Mouse (Mus musculus) intestine, postnatal 0 days (tissue): ENCODE data around the gene Qtrt2. TPM values are rescaled to one million over a fixed set of nuclear protein-coding genes. Genes with fewer than 3 reads are reported as not detected.

Source experiments
- ATAC-seq: fragments of 200-750 bp; cut with Nextera tagmentation; 2 replicates; pipeline ENCODE4 v1.8.0; 2017; ENCODE audit warnings: mild to moderate bottlenecking, moderate TSS enrichment, moderate library complexity
- H3K27ac ChIP-seq: fragments of 300-500 bp; sonication (generic); 2 replicates; pipeline ENCODE4 v1.5.1; 2014; ENCODE audit warnings: mild to moderate bottlenecking, low read depth, low read length, moderate library complexity
- H3K27me3 ChIP-seq: fragments of 300-500 bp; sonication (generic); replicated peaks from 2 replicates; pipeline ENCODE4 v1.6.1; 2014; ENCODE audit warnings: low read length, mixed read lengths; ENCODE audit not compliant: control insufficient read depth, insufficient read depth
- H3K36me3 ChIP-seq: fragments of 300-500 bp; sonication (generic); 2 replicates; pipeline ENCODE4 v1.6.1; 2014; ENCODE audit warnings: mild to moderate bottlenecking, moderate library complexity; ENCODE audit not compliant: control insufficient read depth, insufficient read depth
- H3K4me1 ChIP-seq: fragments of 300-500 bp; sonication (generic); replicated peaks from 2 replicates; pipeline ENCODE4 v1.6.1; 2014; ENCODE audit warnings: antibody characterized with exemption, low read length, mixed read lengths; ENCODE audit not compliant: control insufficient read depth, insufficient read depth
- H3K4me2 ChIP-seq: fragments of 300-500 bp; sonication (generic); replicated peaks from 2 replicates; pipeline ENCODE4 v1.6.1; 2014; ENCODE audit warnings: low read depth, mild to moderate bottlenecking, moderate library complexity
- H3K4me3 ChIP-seq: fragments of 300-500 bp; sonication (generic); 2 replicates; pipeline ENCODE4 v1.5.1; 2014; ENCODE audit warnings: low read depth, low read length
- H3K9ac ChIP-seq: fragments of 300-500 bp; sonication (generic); 2 replicates; pipeline ENCODE4 v1.6.1; 2014; ENCODE audit warnings: mild to moderate bottlenecking, low read depth, low read length
- H3K9me3 ChIP-seq: fragments of 300-500 bp; sonication (generic); 2 replicates; pipeline ENCODE4 v1.6.1; 2016; ENCODE audit warnings: mixed run types; ENCODE audit not compliant: control insufficient read depth
- CTCF ChIP-seq: sonication (generic); IDR thresholded peaks from 2 replicates; pipeline ENCODE4 v1.5.1; 2016; ENCODE audit warnings: low read depth, mild to moderate bottlenecking, control low read depth, antibody characterized with exemption, moderate library complexity
- WGBS: fragments of 180-500 bp; shearing (Covaris S2); extraction: QIAGEN DNeasy Blood & Tissue Kit; methylation state at CpG from one replicate; pipeline ENCODE4 v1.1.7; 2014; 5-methylcytosine and 5-hydroxymethylcytosine counted together
- polyA plus RNA-seq: library from polyadenylated mRNA; unstranded; fragments of >200 nt; fragmentation: Nextera tagmentation; extraction: Ambion mirVana; gene quantifications from 2 replicates; pipeline ENCODE4 v1.2.1, GENCODE M21; 2015

Qtrt2 gene
- polyA plus RNA-seq, 1 experiment from 2014 or later: 7.0 TPM

- Histone ChIP-seq H3K9me3 (no peaks in the 10 kb centered on the region), H3K9ac (no peak overlapping the region), H3K4me3 (no peak overlapping the region), H3K36me3 (no peaks in the 10 kb centered on the region), H3K4me2 (no peak overlapping the region), H3K4me1 (0 out of 2 replicates have a peak, but pooled peaks cover 4% of the 10 kb centered on the region), H3K27me3 (no peaks in the 10 kb centered on the region), H3K27ac (no peak overlapping the region)
- WGBS: 89% methylated on average over 7 of the region's 7 CpGs
- TF ChIP-seq CTCF: no peak
- ATAC-seq: no peak
Observed at GRCm38 (mm10) chr16:43932319-43932718, 5.7 kb upstream of the Qtrt2 start.

GRCm38 (mm10) chr16:43931502-43931901, 4.9 kb upstream of the Qtrt2 start:
- H3K4me2 ChIP-seq: no peak overlapping the region
- H3K36me3 ChIP-seq: no peaks in the 10 kb centered on the region
- 0 out of 2 replicates have a peak, but pooled peaks cover 4% of the 10 kb centered on the region for H3K4me1 ChIP-seq
- no peak overlapping the region for H3K9ac ChIP-seq
- H3K4me3 ChIP-seq: no peak overlapping the region
- no peak for ATAC-seq
- WGBS: 73% methylated on average over 3 of the region's 3 CpGs
- TF ChIP-seq CTCF: no peak
- no peak overlapping the region for H3K27ac ChIP-seq
- H3K27me3 ChIP-seq: no peaks in the 10 kb centered on the region
- no peaks in the 10 kb centered on the region for H3K9me3 ChIP-seq

- Histone ChIP-seq H3K9ac (no peak overlapping the region), H3K4me2 (no peak overlapping the region), H3K36me3 (no peaks in the 10 kb centered on the region), H3K27ac (no peak overlapping the region), H3K27me3 (no peaks in the 10 kb centered on the region), H3K4me1 (0 out of 2 replicates have a peak, but pooled peaks cover 4% of the 10 kb centered on the region), H3K9me3 (no peaks in the 10 kb centered on the region), H3K4me3 (no peak overlapping the region)
- no peak for ATAC-seq
- no peak for TF ChIP-seq CTCF
Observed at GRCm38 (mm10) chr16:43930577-43930976, 4.0 kb upstream of the Qtrt2 start.

GRCm38 (mm10) chr16:43925846-43926245, 763 bp downstream of the Qtrt2 start:
- H3K36me3 ChIP-seq: no peaks in the 10 kb centered on the region
- no peak overlapping the region for H3K9ac ChIP-seq
- H3K27me3 ChIP-seq: no peaks in the 10 kb centered on the region
- H3K4me1 ChIP-seq: 0 out of 2 replicates have a peak, but pooled peaks cover 4% of the 10 kb centered on the region
- H3K9me3 ChIP-seq: no peaks in the 10 kb centered on the region
- H3K4me2 ChIP-seq: no peak overlapping the region
- no peak for TF ChIP-seq CTCF
- ATAC-seq: no peak
- no peak overlapping the region for H3K4me3 ChIP-seq
- 86% methylated on average over 1 of the region's 1 CpGs for WGBS
- no peak overlapping the region for H3K27ac ChIP-seq

GRCm38 (mm10) chr16:43925001-43925558, 1.5 kb downstream of the Qtrt2 start:
- TF ChIP-seq CTCF: no peak
- no peaks in the 10 kb centered on the region for H3K9me3 ChIP-seq
- H3K9ac ChIP-seq: no peak overlapping the region
- H3K27me3 ChIP-seq: no peaks in the 10 kb centered on the region
- no peak overlapping the region for H3K4me2 ChIP-seq
- no peak overlapping the region for H3K4me3 ChIP-seq
- H3K36me3 ChIP-seq: no peaks in the 10 kb centered on the region
- 0 out of 2 replicates have a peak, but pooled peaks cover 2% of the 10 kb centered on the region for H3K4me1 ChIP-seq
- WGBS: 29% methylated on average over 6 of the region's 6 CpGs
- no peak overlapping the region for H3K27ac ChIP-seq
- no peak for ATAC-seq

GRCm38 (mm10) chr16:43922630-43923029, 4.0 kb downstream of the Qtrt2 start:
- Histone ChIP-seq H3K36me3 (no peaks in the 10 kb centered on the region), H3K27ac (no peak overlapping the region), H3K9me3 (no peaks in the 10 kb centered on the region), H3K4me1 (no peaks in the 10 kb centered on the region), H3K27me3 (no peaks in the 10 kb centered on the region), H3K4me2 (no peak overlapping the region), H3K4me3 (no peak overlapping the region), H3K9ac (no peak overlapping the region)
- WGBS: 77% methylated on average over 3 of the region's 3 CpGs
- ATAC-seq: no peak
- no peak for TF ChIP-seq CTCF

GRCm38 (mm10) chr16:43922024-43922423, 4.6 kb downstream of the Qtrt2 start:
- Histone ChIP-seq H3K4me3 (no peak overlapping the region), H3K9me3 (no peaks in the 10 kb centered on the region), H3K4me1 (no peaks in the 10 kb centered on the region), H3K4me2 (no peak overlapping the region), H3K36me3 (no peaks in the 10 kb centered on the region), H3K9ac (no peak overlapping the region), H3K27me3 (no peaks in the 10 kb centered on the region), H3K27ac (no peak overlapping the region)
- WGBS: 84% methylated on average over 2 of the region's 2 CpGs
- no peak for TF ChIP-seq CTCF
- no peak for ATAC-seq
